Mouse (Mus musculus): ENCODE data around the gene Pxmp2.

DNA sequence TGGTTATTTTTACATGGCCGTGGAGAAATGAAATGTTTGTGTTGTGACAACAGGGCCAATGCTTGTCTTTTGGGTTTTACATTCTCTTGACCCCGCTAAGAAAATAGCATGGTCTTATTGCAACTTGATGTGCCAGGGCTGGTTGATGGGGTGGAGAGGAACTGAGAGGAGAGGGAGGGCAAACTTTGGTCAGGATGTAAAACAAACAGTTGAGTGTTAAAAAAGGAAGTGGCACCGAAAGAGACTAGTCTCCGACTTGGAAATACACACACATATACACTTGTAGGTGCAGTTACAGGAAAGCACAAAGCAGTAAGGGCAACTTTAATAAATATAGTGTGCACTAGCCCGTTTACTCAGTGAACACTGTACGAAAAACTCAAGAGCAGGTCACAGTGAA lies 53.6 kb downstream of the Pxmp2 start:
- no peak for TF ChIP-seq POLR2A (IDR thresholded peaks at IDR 0.05; ENCODE audit: low read depth, low read length)
- TF ChIP-seq CTCF (conservative IDR thresholded peaks at IDR 0.05 in 1 of 2, IDR thresholded peaks at IDR 0.05 in 1 of 2; ENCODE audit: low read depth in 2 of 2, low read length in 2 of 2), result no peak
- TF ChIP-seq HCFC1 (IDR thresholded peaks at IDR 0.05; ENCODE audit: low read depth, low read length), result no peak
- TF ChIP-seq NELFE (IDR thresholded peaks at IDR 0.05; ENCODE audit: low read depth, low read length), result no peak
- peak; percentile 48; the same call in 1 of the 2 replicates for TF ChIP-seq MAX (IDR thresholded peaks at IDR 0.05; ENCODE audit: low read length)
- peak; percentile 75 for TF ChIP-seq EP300 (IDR thresholded peaks at IDR 0.05; ENCODE audit: low read length)
